Comparison of ENCODE assay signal across 23 mouse cellular contexts in genomic region chr4:111419476-111419875, GRCm38 (mm10). TPM values are rescaled to one million over a fixed set of nuclear protein-coding genes. Genes with fewer than 3 reads are reported as not detected.
DNase-seq lines count a peak whose midpoint lies in the region; ATAC-seq and TF ChIP-seq lines count a peak whose summit lies in the region.
"Had no signal": no experiment of that assay in that cellular context is flagged by ENCODE, and none has a peak within 500 bp of the region (broad histone marks: within the 10 kb centered on the region; RNA-seq: fewer than 3 reads in every experiment).

No protein-coding gene starts in this region.

- no peaks in the 10 kb centered on the region for H3K9me3 ChIP-seq in kidney, embryonic 15.5 days (replicated peaks)
- H3K9me3 ChIP-seq: embryonic facial prominence, embryonic 12.5 days; forebrain, embryonic 15.5 days; heart, embryonic 12.5 days; liver, embryonic 15.5 days; lung, embryonic 15.5 days; neural tube, embryonic 12.5 days had no signal

- H3K27ac ChIP-seq in kidney, embryonic 15.5 days = no peak overlapping the region
- peak overlapping the region; percentile 16; the same call in 1 of the 2 replicates for H3K27ac ChIP-seq in embryonic fibroblast, embryonic 13.5 days (ENCODE audit: insufficient read depth, low read length)
- H3K27ac ChIP-seq: embryonic facial prominence, embryonic 12.5 days; forebrain, embryonic 15.5 days; hindbrain, embryonic 14.5 days; liver, embryonic 15.5 days; lung, embryonic 15.5 days; neural tube, embryonic 12.5 days had no signal

- DNase-seq in heart, adult 11 months = peak; percentile 73
- no peak for DNase-seq in heart, postnatal 4 days
- peak; percentile 84 for DNase-seq in kidney, adult 9 months
- peak; percentile 41 to 42 for DNase-seq in kidney, postnatal 36 days
- DNase-seq in cerebellum, postnatal 4 days (ENCODE audit: low spot score in 2 of 2) = no peak
- no peak for DNase-seq in gastrocnemius, postnatal 25 days
- DNase-seq: adrenal gland, postnatal 36 days; cerebellum, adult 11 months; cerebellum, adult 9-11 months; midbrain, embryonic 14.5 days; right cerebral cortex, postnatal 14 days; spleen, adult 18-20 months; thymus, postnatal 14 days had no signal

- no peak for ATAC-seq in kidney, embryonic 15.5 days (replicated peaks; ENCODE audit: low FRiP score)
- ATAC-seq: forebrain, embryonic 15.5 days had no signal

- no peak for TF ChIP-seq CTCF in embryonic fibroblast, embryonic 13.5 days (IDR thresholded peaks at IDR 0.05; ENCODE audit: borderline replicate concordance, insufficient read depth, low read length)

- H3K9ac ChIP-seq in kidney, embryonic 15.5 days = no peak overlapping the region
- H3K9ac ChIP-seq: embryonic facial prominence, embryonic 12.5 days; forebrain, embryonic 15.5 days; heart, embryonic 12.5 days; hindbrain, embryonic 14.5 days; liver, embryonic 15.5 days; lung, embryonic 15.5 days; neural tube, embryonic 12.5 days had no signal

- 88% methylated on average over 1 of the region's 1 CpGs for WGBS in kidney, embryonic 15.5 days

- no peak overlapping the region for H3K4me3 ChIP-seq in kidney, embryonic 15.5 days (replicated peaks)
- no peak overlapping the region for H3K4me3 ChIP-seq in embryonic fibroblast, embryonic 13.5 days (ENCODE audit: insufficient read depth, low read length)
- H3K4me3 ChIP-seq: embryonic facial prominence, embryonic 12.5 days; forebrain, embryonic 15.5 days; heart, embryonic 12.5 days; liver, embryonic 15.5 days; lung, embryonic 15.5 days; megakaryocyte, embryonic 14.5 days; neural tube, embryonic 12.5 days had no signal

- H3K36me3 ChIP-seq in kidney, embryonic 15.5 days = peaks cover 21% of the 10 kb centered on the region
- H3K36me3 ChIP-seq: liver, embryonic 15.5 days; lung, embryonic 15.5 days had no signal

- no peak overlapping the region for H3K4me2 ChIP-seq in kidney, embryonic 15.5 days
- H3K4me2 ChIP-seq: embryonic facial prominence, embryonic 12.5 days; forebrain, embryonic 15.5 days; heart, embryonic 12.5 days; hindbrain, embryonic 14.5 days; liver, embryonic 15.5 days; lung, embryonic 15.5 days; neural tube, embryonic 12.5 days had no signal

- peaks cover 17% of the 10 kb centered on the region for H3K4me1 ChIP-seq in kidney, embryonic 15.5 days
- H3K4me1 ChIP-seq in embryonic fibroblast, embryonic 13.5 days (ENCODE audit: control insufficient read depth, insufficient read depth, low read length) = peaks cover 4% of the 10 kb centered on the region; the same call in 1 of the 2 replicates
- H3K4me1 ChIP-seq: liver, embryonic 15.5 days had no signal

- no peak for TF ChIP-seq POLR2A in embryonic fibroblast, embryonic 13.5 days (IDR thresholded peaks at IDR 0.05; ENCODE audit: low read depth, low read length)

- H3K27me3 ChIP-seq in kidney, embryonic 15.5 days = no peaks in the 10 kb centered on the region
- H3K27me3 ChIP-seq: embryonic facial prominence, embryonic 12.5 days; forebrain, embryonic 15.5 days; heart, embryonic 12.5 days; lung, embryonic 15.5 days; neural tube, embryonic 12.5 days had no signal

RNA-seq across cellular contexts. Expression of gene Bend5, which starts 4.7 kb away (rescaled TPM):
- total RNA-seq in heart, postnatal 4 days (2021) = 10 to 100 TPM; 10.0 to 13.1 TPM
- polyA plus RNA-seq in kidney, embryonic 15.5 days (2015; fragmentation: Nextera tagmentation; extraction: Ambion mirVana) = 25.5 and 26.3 TPM in 2 replicates
- polyA plus RNA-seq in embryonic fibroblast, embryonic 13.5 days (2011; ENCODE audit: insufficient read length, low read depth, missing spikeins) = 0.95 and 8.5 TPM in 2 replicates
- 1 to 10 TPM in 1 of 2 experiments, under 1 TPM in 1; 0.32 to 1.1 TPM for total RNA-seq in gastrocnemius, postnatal 25 days (2021)

Comparison
In these comparisons a context has a peak if more than half of its experiments do, and no peak if none do; other contexts are left out.
1. DNase-seq: peak in heart, adult 11 months (single experiment), kidney, adult 9 months (single experiment) and kidney, postnatal 36 days (2 of 2); none in heart, postnatal 4 days (single experiment), cerebellum, postnatal 4 days (0 of 2) and gastrocnemius, postnatal 25 days (single experiment).
2. RNA of gene Bend5, which starts 4.7 kb away (total RNA-seq): 10.0 to 13.1 TPM in heart, postnatal 4 days; 0.32 to 1.1 TPM in gastrocnemius, postnatal 25 days; every median in the first group is over 4 times any median in the second.